In the genomic region with DNA sequence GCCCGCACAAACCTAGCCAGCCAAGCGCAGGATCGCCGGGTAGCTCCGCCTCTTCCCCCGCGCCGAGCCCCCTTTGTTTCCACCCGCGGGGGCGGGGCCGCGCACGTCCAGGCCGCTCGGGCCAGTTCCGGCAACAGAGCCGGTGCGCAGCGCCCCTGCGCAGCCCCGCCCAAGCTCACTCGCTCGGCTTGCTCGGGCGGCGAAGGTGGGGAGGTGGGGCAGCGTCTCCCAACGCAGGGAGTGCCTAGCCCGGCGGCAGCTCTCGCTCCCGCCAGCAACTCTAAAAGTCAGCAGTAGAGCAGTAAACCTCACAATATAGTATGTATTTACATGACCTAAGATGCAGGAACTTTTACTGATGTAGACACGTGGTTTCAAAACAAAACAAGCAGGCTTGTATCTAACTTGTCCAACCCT, we compare ENCODE assay signal across 8 mouse cellular contexts.
DNase-seq lines count a peak whose midpoint lies in the region; ATAC-seq and TF ChIP-seq lines count a peak whose summit lies in the region.

No protein-coding gene starts in this region.

- H3K36me3 ChIP-seq in ES-Bruce4 (ENCODE audit: control insufficient read depth, insufficient read depth, low read length, poor library complexity, severe bottlenecking), result no peaks in the 10 kb centered on the region
- no peaks in the 10 kb centered on the region for H3K36me3 ChIP-seq in forebrain, embryonic 13.5 days (ENCODE audit: poor library complexity, severe bottlenecking)
- no peaks in the 10 kb centered on the region for H3K36me3 ChIP-seq in neural tube, embryonic 15.5 days

- peak overlapping the region; percentile 62 for H3K4me2 ChIP-seq in forebrain, embryonic 13.5 days
- peak overlapping the region; percentile 68 for H3K4me2 ChIP-seq in neural tube, embryonic 15.5 days

- no peaks in the 10 kb centered on the region for H3K27me3 ChIP-seq in ES-Bruce4 (ENCODE audit: control insufficient read depth, insufficient read depth, low read length, poor library complexity, severe bottlenecking)
- no peaks in the 10 kb centered on the region for H3K27me3 ChIP-seq in forebrain, embryonic 13.5 days
- H3K27me3 ChIP-seq in neural tube, embryonic 15.5 days (replicated peaks), result no peaks in the 10 kb centered on the region

- peak; percentile 89 for ATAC-seq in cerebellum, adult (ENCODE audit: insufficient number of reproducible peaks, low FRiP score, low TSS enrichment)
- ATAC-seq in forebrain, embryonic 13.5 days, result peak; percentile 91
- peak; percentile 86 for ATAC-seq in neural tube, embryonic 15.5 days (ENCODE audit: low FRiP score)

- peak; percentile 76 for TF ChIP-seq POLR2A in ES-Bruce4 (IDR thresholded peaks at IDR 0.05; ENCODE audit: insufficient read depth, low read length)

- under 1% methylated on average over 20 of the region's 34 CpGs for WGBS in forebrain, embryonic 13.5 days
- WGBS in neural tube, embryonic 15.5 days, result under 1% methylated on average over 20 of the region's 34 CpGs

- peak overlapping the region; percentile 52 for H3K4me3 ChIP-seq in ES-Bruce4 (ENCODE audit: low read depth, low read length)
- peak overlapping the region; percentile 44 for H3K4me3 ChIP-seq in forebrain, embryonic 13.5 days
- H3K4me3 ChIP-seq in neural tube, embryonic 15.5 days (replicated peaks), result peak overlapping the region; percentile 47

- intact Hi-C loops in heart, postnatal 14 days (cut with DNase I), result no loop called here

- H3K4me1 ChIP-seq in ES-Bruce4 (ENCODE audit: control insufficient read depth, insufficient read depth, low read length), result no peaks in the 10 kb centered on the region
- peaks cover 40% of the 10 kb centered on the region for H3K4me1 ChIP-seq in forebrain, embryonic 13.5 days
- H3K4me1 ChIP-seq in neural tube, embryonic 15.5 days, result peaks cover 28% of the 10 kb centered on the region

- peak; percentile 96 to 98 for DNase-seq in heart, postnatal 14 days
- peak; percentile 89 for DNase-seq in layer of hippocampus, adult 11-12 months (ENCODE audit: low spot score)
- DNase-seq in lung, adult 18-20 months, result peak; percentile 97 to 98
- DNase-seq in testis, postnatal 14 days (ENCODE audit: low spot score), result peak; percentile 96

- TF ChIP-seq EP300 in ES-Bruce4 (IDR thresholded peaks at IDR 0.05; ENCODE audit: insufficient read depth, low read depth, low read length), result 0 out of 2 replicates have a peak, but pooled peaks have one; percentile 51

- peak overlapping the region; percentile 82 for H3K27ac ChIP-seq in ES-Bruce4 (ENCODE audit: insufficient read depth, low read length)
- H3K27ac ChIP-seq in forebrain, embryonic 13.5 days, result peak overlapping the region; percentile 54
- H3K27ac ChIP-seq in neural tube, embryonic 15.5 days (replicated peaks), result no peak overlapping the region; the same call in 1 of the 2 replicates

- H3K9me3 ChIP-seq in ES-Bruce4 (replicated peaks; ENCODE audit: control insufficient read depth, insufficient read depth, low read length, poor library complexity, severe bottlenecking), result no peaks in the 10 kb centered on the region
- no peaks in the 10 kb centered on the region for H3K9me3 ChIP-seq in forebrain, embryonic 13.5 days (replicated peaks)
- no peaks in the 10 kb centered on the region for H3K9me3 ChIP-seq in neural tube, embryonic 15.5 days (replicated peaks)

- TF ChIP-seq CTCF in ES-Bruce4 (IDR thresholded peaks at IDR 0.05; ENCODE audit: low read depth, low read length), result no peak

- peak overlapping the region; percentile 91 for H3K9ac ChIP-seq in ES-Bruce4 (ENCODE audit: low read depth, poor library complexity, severe bottlenecking)
- H3K9ac ChIP-seq in forebrain, embryonic 13.5 days, result peak overlapping the region; percentile 60
- 0 out of 2 replicates have a peak overlapping the region, but pooled peaks have one; percentile 29 for H3K9ac ChIP-seq in neural tube, embryonic 15.5 days (replicated peaks)

Comparison
In these comparisons a context has a peak if more than half of its experiments do, and no peak if none do; other contexts are left out.
1. H3K9ac ChIP-seq: peak in every context shown above with its lines; median percentile 91 in ES-Bruce4; 60 in forebrain, embryonic 13.5 days; 29 in neural tube, embryonic 15.5 days.